Mouse (Mus musculus) ES-Bruce4 (cell line): ENCODE results near the gene Six1.

Experiments used
- CTCF ChIP-seq: IDR thresholded peaks from one replicate; pipeline ENCODE4 v1.8.1; 2011; ENCODE audit warnings: low read depth, low read length
- POLR2A ChIP-seq: IDR thresholded peaks from one replicate; pipeline ENCODE4 v1.8.1; 2011; ENCODE audit warnings: low read length; ENCODE audit not compliant: insufficient read depth

- TF ChIP-seq POLR2A (no peak), CTCF (no peak)
These were observed 2.7 kb downstream of the Six1 start for GRCm38 (mm10) chr12:73050811-73051580.
